Mouse (Mus musculus) cerebellum, postnatal 25 days (tissue): ENCODE results near the gene Rnf113a1.
"Not testable (repeated sequence)": the region's sequence is repeated elsewhere in the genome, so short reads cannot be mapped to it uniquely, and the experiment has no call there.

ENCODE experiments used
- DNase-seq, 2 experiments: peaks; one replicate each; pipeline ENCODE4 v3.0.0; 2021; ENCODE audit warnings: mixed read lengths in 2 of 2

Gene Rnf113a1

GRCm38 (mm10) chrX:37191105-37191743, at the start of gene Rnf113a1, which contains the start of gene Ndufa1:
TSS of gene Rnf113a1 (plus strand) at chrX:37191245.
TSS of gene Ndufa1 (minus strand) at chrX:37191163.
- peak; percentile 92 to 94 for DNase-seq

DNA sequence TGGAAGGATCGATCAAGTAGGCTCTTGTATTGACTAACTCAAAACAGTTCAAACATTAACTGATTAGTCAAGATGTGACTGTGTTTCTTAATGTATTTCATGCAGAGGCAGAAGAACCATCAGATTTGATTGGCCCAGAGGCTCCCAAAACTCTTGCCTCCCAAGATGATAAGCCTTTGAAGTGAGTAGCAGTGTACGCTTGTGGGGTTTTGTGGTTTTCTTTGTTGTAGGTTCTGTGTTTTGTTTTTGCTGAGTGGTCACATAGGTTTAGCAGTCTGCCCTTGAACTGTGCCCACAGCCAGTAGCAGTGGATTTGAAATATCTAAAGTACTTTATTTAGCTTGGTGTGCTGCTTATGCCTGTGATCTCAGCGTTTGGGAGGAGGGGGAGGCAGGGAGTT, 49.3 kb upstream of the Rnf113a1 start:
- DNase-seq, result no peak

DNA sequence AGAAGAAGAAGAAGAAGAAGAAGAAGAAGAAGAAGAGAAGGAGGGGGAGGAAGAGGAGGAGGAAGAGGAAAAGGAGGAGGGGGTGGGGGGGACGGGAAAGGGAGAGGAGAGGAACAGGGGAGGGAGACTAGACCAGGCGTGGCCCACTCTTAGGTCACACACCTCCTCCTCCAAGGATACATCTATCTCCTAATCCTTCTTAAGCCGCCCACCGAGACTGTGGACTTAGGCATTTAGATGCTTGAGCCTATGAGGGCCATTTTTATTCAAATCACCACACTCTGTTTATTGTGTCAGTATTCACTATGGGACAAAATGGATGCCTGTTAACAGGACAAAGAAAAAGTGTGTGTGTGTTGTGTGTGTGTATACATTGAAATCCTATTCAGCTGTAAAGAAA, 46.5 kb upstream of the Rnf113a1 start:
- DNase-seq, result not testable (repeated sequence)

- DNase-seq, result peak in 1 of 2 experiments; percentile 27
Measured at GRCm38 (mm10) chrX:37144954-37145353, 46.1 kb upstream of the Rnf113a1 start.

DNA sequence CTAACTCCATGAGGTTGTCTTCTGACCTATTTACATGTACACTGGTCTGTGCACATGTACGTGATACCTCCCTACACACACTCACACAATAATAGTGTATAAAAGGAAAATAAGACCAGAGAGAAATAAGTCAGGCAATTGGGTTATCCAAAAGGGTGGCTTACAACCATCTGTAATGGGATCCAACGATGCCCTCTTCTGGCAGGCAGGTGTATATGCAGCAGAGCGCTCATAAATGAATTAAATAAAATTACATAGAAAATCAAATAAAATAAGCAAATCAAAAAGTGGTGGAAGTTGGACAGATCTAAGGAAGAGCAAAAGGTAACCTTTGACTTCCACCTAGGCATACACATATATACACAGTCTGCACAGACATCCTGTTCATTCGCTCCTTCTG, 33.2 kb upstream of the Rnf113a1 start:
- DNase-seq, result peak in 1 of 2 experiments; percentile 5

DNA sequence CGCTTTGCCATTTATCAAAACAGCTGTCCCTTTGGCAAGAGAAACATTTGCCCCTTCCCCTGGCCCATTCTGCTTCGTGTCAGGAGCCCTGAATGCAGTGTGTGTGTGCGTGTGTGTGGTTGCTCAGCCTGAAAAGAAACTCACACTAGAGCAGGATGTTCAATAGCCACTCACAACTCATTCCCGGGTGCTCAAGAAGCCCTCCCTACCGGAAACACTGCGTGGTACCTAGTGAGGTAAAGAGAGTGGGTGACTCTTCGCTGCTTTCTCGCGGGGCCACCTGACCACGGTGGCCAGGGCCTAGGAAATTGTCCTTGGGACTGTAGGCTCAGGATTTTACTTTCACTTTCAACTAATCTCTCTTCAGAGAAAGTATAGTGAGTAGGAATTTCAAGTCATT, 29.9 kb upstream of the Rnf113a1 start:
- DNase-seq, result no peak

DNA sequence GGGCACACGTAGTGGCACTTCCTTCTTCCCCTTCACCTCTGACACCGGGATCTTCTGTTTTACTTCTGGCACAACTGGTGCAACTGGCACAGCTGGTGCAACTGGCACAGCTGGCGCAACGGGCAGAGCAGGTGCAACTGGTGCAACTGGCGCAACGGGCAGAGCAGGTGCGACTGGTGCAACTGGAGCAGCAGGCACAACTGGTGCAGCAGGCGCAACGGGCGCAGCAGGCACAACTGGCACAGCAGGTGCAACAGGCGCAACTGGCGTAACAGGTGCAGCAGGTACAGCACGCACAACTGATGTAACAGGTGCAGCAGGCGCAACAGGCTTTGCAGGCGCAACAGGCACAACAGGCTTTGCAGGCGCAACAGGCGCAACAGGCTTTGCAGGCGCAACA, 27.9 kb upstream of the Rnf113a1 start:
- no peak for DNase-seq

DNA sequence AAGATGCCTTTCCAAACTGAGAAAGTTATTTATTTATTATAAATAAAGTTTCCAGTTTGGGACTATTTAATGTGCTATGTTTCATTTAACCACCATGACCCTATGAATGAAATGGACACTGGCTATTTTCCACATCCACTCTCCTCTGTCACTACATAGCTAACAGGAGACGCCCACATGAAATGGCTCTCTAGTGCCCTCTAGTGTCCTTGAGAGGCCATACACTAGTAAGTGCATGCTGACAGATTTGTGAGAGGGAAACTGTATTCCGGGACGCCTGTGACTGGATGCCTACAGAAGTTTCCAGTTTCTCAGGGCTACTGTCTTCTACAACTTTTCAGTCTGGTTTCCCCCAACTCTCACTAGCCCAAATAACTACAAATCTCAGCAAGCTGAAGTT, 24.0 kb upstream of the Rnf113a1 start:
- DNase-seq, result peak; percentile 13 to 43

GRCm38 (mm10) chrX:37168742-37169141, 22.3 kb upstream of the Rnf113a1 start, which contains the start of gene Akap14:
TSS of gene Akap14 (minus strand) at chrX:37168842.
- DNase-seq, result no peak

GRCm38 (mm10) chrX:37184401-37184800, 6.6 kb upstream of the Rnf113a1 start:
- DNase-seq, result peak; percentile 17 to 28

GRCm38 (mm10) chrX:37190755-37191104, 315 bp upstream of the Rnf113a1 start:
- DNase-seq, result no peak

DNA sequence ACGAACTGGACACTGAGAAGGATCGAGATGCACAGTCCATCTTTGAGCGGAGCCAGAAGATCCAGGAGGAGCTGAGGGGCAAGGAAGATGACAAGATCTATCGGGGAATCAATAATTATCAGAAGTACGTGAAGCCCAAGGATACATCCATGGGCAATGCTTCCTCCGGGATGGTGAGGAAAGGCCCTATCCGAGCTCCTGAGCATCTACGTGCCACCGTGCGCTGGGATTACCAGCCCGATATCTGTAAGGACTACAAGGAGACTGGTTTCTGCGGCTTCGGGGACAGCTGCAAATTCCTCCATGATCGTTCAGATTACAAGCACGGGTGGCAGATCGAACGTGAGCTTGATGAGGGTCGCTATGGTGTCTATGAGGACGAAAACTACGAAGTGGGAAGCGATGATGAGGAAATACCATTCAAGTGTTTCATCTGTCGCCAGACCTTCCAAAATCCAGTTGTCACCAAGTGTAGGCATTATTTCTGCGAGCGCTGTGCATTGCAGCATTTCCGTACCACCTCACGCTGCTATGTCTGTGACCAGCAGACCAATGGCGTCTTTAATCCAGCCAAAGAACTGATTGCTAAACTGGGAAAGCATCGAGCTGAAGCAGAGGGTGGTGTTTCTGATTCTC, 817 bp downstream of the Rnf113a1 start:
- peak; percentile 13 to 15 for DNase-seq

GRCm38 (mm10) chrX:37198676-37199075, 7.6 kb downstream of the Rnf113a1 start:
- no peak for DNase-seq

DNA sequence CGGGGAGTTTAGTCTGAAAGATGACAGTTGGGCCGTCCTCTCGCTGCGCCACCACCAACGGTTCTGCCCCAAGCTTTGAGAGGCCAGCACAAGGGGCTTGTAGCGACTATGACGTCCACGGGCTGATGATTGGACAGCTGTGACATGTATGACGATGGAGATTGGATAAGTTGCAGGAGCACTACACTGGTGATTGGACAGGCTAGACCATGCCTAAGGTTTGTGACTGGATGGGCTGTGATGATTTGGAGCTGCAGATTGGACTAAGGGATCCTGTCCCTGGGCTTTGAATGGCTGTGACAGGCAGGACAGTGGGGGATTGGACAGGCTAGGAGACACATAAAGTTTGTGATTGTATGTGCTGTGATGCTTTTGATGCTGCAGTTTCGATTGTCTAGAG, 19.9 kb downstream of the Rnf113a1 start, which contains the start of gene Gm9:
Gm9 (minus strand) TSS at position 101 of the 400 bp plus-strand sequence.
- no peak for DNase-seq

DNA sequence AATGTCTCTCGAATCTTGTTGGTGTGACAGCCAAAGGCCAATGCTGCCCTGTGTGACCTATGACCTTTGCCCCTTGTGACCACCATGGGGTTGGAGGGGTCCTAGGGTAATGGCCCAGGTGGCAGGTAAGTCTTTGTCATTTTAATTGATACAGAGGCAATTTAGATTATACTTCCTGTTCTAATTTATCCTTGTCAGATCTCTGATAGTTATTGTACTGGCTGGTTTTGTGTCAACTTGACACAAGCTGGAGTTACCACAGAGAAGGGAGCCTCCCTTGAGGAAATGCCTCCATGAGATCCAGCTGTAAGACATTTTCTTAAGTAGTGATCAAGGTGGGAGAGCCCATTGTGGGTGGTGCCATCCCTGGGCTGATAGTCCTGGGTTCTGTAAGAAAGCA, 31.1 kb downstream of the Rnf113a1 start, which contains the start of gene Rhox1:
Rhox1 (minus strand) TSS at position 101 of the 400 bp plus-strand sequence.
- not testable (repeated sequence) for DNase-seq
